Mouse (Mus musculus) kidney, postnatal 4 days (tissue): ENCODE measurements around the gene Rsad1.

Source experiments
- DNase-seq, 2 experiments: peaks; one replicate each; pipeline ENCODE4 v3.0.0; 2021; ENCODE audit warnings: mixed read lengths in 2 of 2

Gene Rsad1

GRCm38 (mm10) chr11:94548041-94548784 is 842 bp downstream of the Rsad1 start:
- DNase-seq, result peak; percentile 63 to 73

GRCm38 (mm10) chr11:94547271-94547670 is 1.8 kb downstream of the Rsad1 start:
- DNase-seq, result no peak

- DNase-seq, result no peak
Observed at GRCm38 (mm10) chr11:94546381-94546780, 2.7 kb downstream of the Rsad1 start.

GRCm38 (mm10) chr11:94544422-94544821 is 4.6 kb downstream of the Rsad1 start:
- peak; percentile 50 to 54 for DNase-seq

- peak; percentile 97 for DNase-seq
Observed at GRCm38 (mm10) chr11:94543932-94544331, 5.1 kb downstream of the Rsad1 start.

GRCm38 (mm10) chr11:94543344-94543743 is 5.7 kb downstream of the Rsad1 start:
- DNase-seq, result no peak

- DNase-seq, result no peak
Observed at GRCm38 (mm10) chr11:94542400-94542799, 6.7 kb downstream of the Rsad1 start.

GRCm38 (mm10) chr11:94539761-94540160 is 9.3 kb downstream of the Rsad1 start:
- no peak for DNase-seq

- DNase-seq, result no peak
Observed at GRCm38 (mm10) chr11:94538733-94539292, 10.2 kb downstream of the Rsad1 start.

- DNase-seq, result no peak
Observed at GRCm38 (mm10) chr11:94533171-94533570, 15.9 kb downstream of the Rsad1 start.

- DNase-seq, result no peak
Observed at GRCm38 (mm10) chr11:94528879-94529278, 20.2 kb downstream of the Rsad1 start.

GRCm38 (mm10) chr11:94526171-94526879 is 22.7 kb downstream of the Rsad1 start:
- DNase-seq, result peak; percentile 27 to 41

- DNase-seq, result peak; percentile 71 to 79
Observed at GRCm38 (mm10) chr11:94521219-94521843, 27.7 kb downstream of the Rsad1 start, which contains the start of gene Mycbpap. TSS of gene Mycbpap (minus strand) at chr11:94521742.

- no peak for DNase-seq
Observed at GRCm38 (mm10) chr11:94513452-94513851, 35.6 kb downstream of the Rsad1 start.

- peak; percentile 20 to 32 for DNase-seq
Observed at GRCm38 (mm10) chr11:94508976-94509375, 40.1 kb downstream of the Rsad1 start.

- no peak for DNase-seq
Observed at GRCm38 (mm10) chr11:94501482-94501881, 47.6 kb downstream of the Rsad1 start.

GRCm38 (mm10) chr11:94500362-94500761 is 48.7 kb downstream of the Rsad1 start:
- peak in 1 of 2 experiments; percentile 44 for DNase-seq

- DNase-seq, result peak; percentile 80 to 87
Observed at GRCm38 (mm10) chr11:94499661-94500152, 49.3 kb downstream of the Rsad1 start, which contains the start of gene Epn3. TSS of gene Epn3 (minus strand) at chr11:94499974.

- DNase-seq, result peak in 1 of 2 experiments; percentile 32
Observed at GRCm38 (mm10) chr11:94499035-94499434, 50.0 kb downstream of the Rsad1 start.

- peak; percentile 67 to 81 for DNase-seq
Observed at GRCm38 (mm10) chr11:94498093-94498996, 50.7 kb downstream of the Rsad1 start.

GRCm38 (mm10) chr11:94495415-94495814 is 53.6 kb downstream of the Rsad1 start:
- no peak for DNase-seq

GRCm38 (mm10) chr11:94491749-94492099 is 57.3 kb downstream of the Rsad1 start:
- no peak for DNase-seq
